Mouse (Mus musculus) myocyte (in vitro differentiated cells): Measurements from ENCODE around the gene Kcna5.

Source experiments
- CEBPB ChIP-seq: IDR thresholded peaks from 2 replicates; pipeline ENCODE4 v1.6.1; 2011; ENCODE audit warnings: mild to moderate bottlenecking, moderate library complexity; ENCODE audit not compliant: poor library complexity, insufficient read depth, severe bottlenecking
- E2F4 ChIP-seq: IDR thresholded peaks from one replicate; pipeline ENCODE4 v1.6.1; 2011; ENCODE audit warnings: mild to moderate bottlenecking, control low read depth, moderate library complexity; ENCODE audit not compliant: insufficient read depth
- MAX ChIP-seq: IDR thresholded peaks from one replicate; pipeline ENCODE4 v1.6.1; 2011; ENCODE audit warnings: low read depth, mild to moderate bottlenecking, control low read depth
- MYOD1 ChIP-seq, 3 experiments: IDR thresholded peaks; one replicate each; pipeline ENCODE4 v1.6.1; 2011; ENCODE audit warnings: control low read depth in 2 of 3, low read depth in 2 of 3, mild to moderate bottlenecking in 2 of 3, moderate library complexity in 1 of 3; ENCODE audit not compliant: insufficient read length in 2 of 3, control insufficient read depth in 1 of 3
- MYOG ChIP-seq, 3 experiments: IDR thresholded peaks; one replicate each; pipeline ENCODE4 v1.6.1; 2011; ENCODE audit warnings: control low read depth in 2 of 3, low read depth in 2 of 3, mild to moderate bottlenecking in 2 of 3; ENCODE audit not compliant: insufficient read length in 2 of 3, control insufficient read depth in 1 of 3, insufficient read depth in 1 of 3
- POLR2A ChIP-seq: IDR thresholded peaks from one replicate; pipeline ENCODE4 v1.6.1; 2011; ENCODE audit warnings: low read depth, mild to moderate bottlenecking, control low read depth, moderate library complexity; ENCODE audit not compliant: insufficient read length
- POLR2AphosphoS2 ChIP-seq: IDR thresholded peaks from one replicate; pipeline ENCODE4 v1.6.1; 2011; ENCODE audit warnings: low read depth, control low read depth; ENCODE audit not compliant: insufficient read length
- REST ChIP-seq: IDR thresholded peaks from one replicate; pipeline ENCODE4 v1.6.1; 2011; ENCODE audit warnings: mild to moderate bottlenecking, control low read depth, moderate library complexity; ENCODE audit not compliant: insufficient read depth, insufficient read length
- SRF ChIP-seq: IDR thresholded peaks from one replicate; pipeline ENCODE4 v1.6.1; 2011; ENCODE audit warnings: low read depth; ENCODE audit not compliant: control insufficient read depth, insufficient read length
- TCF12 ChIP-seq: IDR thresholded peaks from one replicate; pipeline ENCODE4 v1.6.1; 2011; ENCODE audit warnings: mild to moderate bottlenecking, control low read depth; ENCODE audit not compliant: poor library complexity, insufficient read depth, severe bottlenecking
- TCF3 ChIP-seq: IDR thresholded peaks from one replicate; pipeline ENCODE4 v1.6.1; 2011; ENCODE audit warnings: low read depth, control low read depth; ENCODE audit not compliant: insufficient read length
- USF1 ChIP-seq: IDR thresholded peaks from one replicate; pipeline ENCODE4 v1.6.1; 2011; ENCODE audit warnings: low read depth, mild to moderate bottlenecking, control low read depth, moderate library complexity

DNA sequence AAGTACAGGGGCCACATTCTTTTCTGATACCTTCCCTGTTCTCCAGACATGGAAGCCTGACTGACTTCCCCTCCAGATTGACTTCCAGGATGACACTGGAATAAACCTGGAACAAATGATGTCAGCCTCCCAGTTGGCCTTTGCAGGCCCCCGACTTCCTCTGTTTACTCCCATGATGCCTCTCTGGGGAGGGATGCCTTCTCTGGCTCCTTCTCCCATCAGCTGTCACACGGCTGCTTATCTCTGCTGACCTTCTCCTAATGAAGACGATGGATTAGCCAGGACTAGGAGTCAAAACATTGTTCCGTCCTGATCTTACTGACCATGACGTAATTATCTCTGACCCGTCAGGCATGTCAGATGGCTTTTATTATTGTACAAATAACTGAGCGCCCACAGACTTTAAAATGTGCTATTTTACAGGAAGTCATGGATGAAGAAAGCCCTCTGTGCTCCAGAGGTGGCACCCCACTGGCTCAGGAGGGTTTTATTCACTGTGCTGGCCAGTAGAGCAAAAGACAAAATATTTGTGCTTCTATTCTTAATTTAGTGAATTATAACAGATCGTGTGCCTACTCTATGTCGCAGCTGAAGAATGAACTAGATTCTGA, 32.4 kb downstream of the Kcna5 start:
- TF ChIP-seq POLR2AphosphoS2 (no peak), MYOG (IDR thresholded peaks at IDR 0.05; ENCODE audit: control insufficient read depth in 1 of 3, insufficient read depth in 1 of 3, insufficient read length in 2 of 3, low read depth in 2 of 3) (no peak), REST (no peak), MAX (no peak), POLR2A (no peak), USF1 (no peak), E2F4 (no peak), CEBPB (no peak), MYOD1 (IDR thresholded peaks at IDR 0.05; ENCODE audit: control insufficient read depth in 1 of 3, insufficient read length in 2 of 3, low read depth in 2 of 3) (no peak), TCF12 (no peak), TCF3 (no peak), SRF (no peak)
